Mouse (Mus musculus): ENCODE measurements around the gene Zfp423. TPM values are rescaled to one million over a fixed set of nuclear protein-coding genes. Genes with fewer than 3 reads are reported as not detected.
A peak's percentile ranks its signal among the peaks of the same experiment; 100 is the strongest.

The Zfp423 gene
- polyA plus RNA-seq (2014; fragmentation: Nextera tagmentation; extraction: Ambion mirVana), result 4.8 and 5.8 TPM in 2 replicates

DNA sequence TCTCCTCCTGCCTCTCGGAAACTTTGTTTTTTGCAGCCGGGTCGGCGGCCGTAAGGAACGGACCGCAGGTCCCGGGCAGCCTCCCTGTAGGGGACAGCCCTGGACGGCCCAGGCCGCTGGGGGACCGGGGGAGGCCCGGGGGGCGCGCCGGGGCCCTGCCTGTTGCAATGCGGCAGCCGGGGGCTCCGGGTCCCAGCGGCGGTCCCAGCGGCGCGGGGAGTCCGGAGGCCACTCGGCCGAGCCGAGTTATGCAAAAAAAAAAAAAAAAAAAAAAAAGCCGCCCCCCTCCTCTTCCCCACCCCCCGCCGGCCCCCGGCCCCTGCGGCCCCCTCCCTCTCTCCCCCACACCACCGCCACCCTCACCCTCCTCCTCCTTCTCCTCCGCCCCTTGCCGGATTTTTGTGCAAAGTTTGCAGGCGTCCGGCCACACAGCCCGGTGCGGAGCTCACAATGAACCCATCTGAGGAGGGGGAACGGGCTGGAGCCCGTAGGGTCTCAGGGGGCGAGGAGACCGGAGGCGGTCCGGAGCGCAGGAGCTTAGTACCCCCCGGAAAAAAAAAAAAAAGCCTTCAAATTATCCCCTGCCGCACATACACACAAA is at the start of gene Zfp423:
TSS of gene Zfp423 (minus strand) at position 276 of the 601 bp plus-strand sequence.
- H3K27ac ChIP-seq (ENCODE audit: low read depth, low read length), result peak within 1 kb of the TSS; percentile 77

DNA sequence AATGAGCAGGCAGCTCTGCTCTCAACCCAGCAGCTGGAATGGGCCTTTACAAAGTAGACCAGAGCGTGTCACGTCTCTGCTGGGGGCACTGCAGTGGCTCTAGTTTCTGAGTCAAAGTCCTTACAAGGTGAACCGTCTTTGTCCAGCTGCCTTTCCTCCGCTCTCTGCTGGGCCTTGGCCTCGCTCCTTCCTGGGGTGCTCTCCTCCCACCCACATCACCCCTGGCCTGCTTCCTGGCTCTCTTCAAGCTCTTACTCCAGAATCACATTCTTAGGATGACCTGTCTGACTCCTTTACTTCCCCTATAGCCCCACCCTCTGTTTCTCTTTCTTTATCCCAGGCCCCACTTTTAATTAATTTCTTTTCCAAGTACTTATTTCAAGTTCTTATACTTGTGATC is 47.4 kb upstream of the Zfp423 start:
- no peak overlapping the region for H3K4me2 ChIP-seq
- 85% methylated on average over 5 of the region's 5 CpGs for WGBS
- no peak overlapping the region for H3K9ac ChIP-seq (ENCODE audit: low read depth, low read length)
- DNase-seq (ENCODE audit: low spot score) (no peak), ATAC-seq (replicated peaks; ENCODE audit: low FRiP score) (no peak)
- no peak overlapping the region for H3K27ac ChIP-seq (ENCODE audit: low read depth, low read length)
- no peaks in the 10 kb centered on the region for H3K36me3 ChIP-seq (ENCODE audit: control insufficient read depth, insufficient read depth, low read length)
- H3K4me1 ChIP-seq (replicated peaks; ENCODE audit: control insufficient read depth, insufficient read depth, low read length), result no peaks in the 10 kb centered on the region
- no peaks in the 10 kb centered on the region for H3K9me3 ChIP-seq (ENCODE audit: control insufficient read depth, low read length)
- H3K27me3 ChIP-seq (replicated peaks; ENCODE audit: control insufficient read depth, insufficient read depth, low read length), result no peaks in the 10 kb centered on the region
- H3K4me3 ChIP-seq (ENCODE audit: low read depth, low read length), result no peak overlapping the region

More for the DNA sequence above, at the start of gene Zfp423:
- DNase-seq (ENCODE audit: low spot score) (peak; percentile 45), ATAC-seq (replicated peaks; ENCODE audit: low FRiP score) (peak; percentile 27; the same call in 1 of the 2 replicates)
- H3K36me3 ChIP-seq (ENCODE audit: control insufficient read depth, insufficient read depth, low read length), result no peaks in the 10 kb centered on the region
- H3K4me3 ChIP-seq (ENCODE audit: low read depth, low read length), result peak within 1 kb of the TSS; percentile 67
- peaks cover 85% of the 10 kb centered on the region for H3K27me3 ChIP-seq (replicated peaks; ENCODE audit: control insufficient read depth, insufficient read depth, low read length)
- H3K4me2 ChIP-seq, result peak within 1 kb of the TSS; percentile 82
- 1% methylated on average over 30 of the region's 48 CpGs for WGBS
- H3K4me1 ChIP-seq (replicated peaks; ENCODE audit: control insufficient read depth, insufficient read depth, low read length), result peaks cover 7% of the 10 kb centered on the region
- H3K9me3 ChIP-seq (ENCODE audit: control insufficient read depth, low read length), result no peaks in the 10 kb centered on the region
- H3K9ac ChIP-seq (ENCODE audit: low read depth, low read length), result peak within 1 kb of the TSS; percentile 70

- Histone ChIP-seq H3K27ac (ENCODE audit: low read depth, low read length) (no peak overlapping the region), H3K9me3 (ENCODE audit: control insufficient read depth, low read length) (no peaks in the 10 kb centered on the region), H3K4me2 (no peak overlapping the region), H3K36me3 (ENCODE audit: control insufficient read depth, insufficient read depth, low read length) (no peaks in the 10 kb centered on the region), H3K4me3 (ENCODE audit: low read depth, low read length) (no peak overlapping the region), H3K27me3 (replicated peaks; ENCODE audit: control insufficient read depth, insufficient read depth, low read length) (no peaks in the 10 kb centered on the region; the same call in 1 of the 2 replicates), H3K9ac (ENCODE audit: low read depth, low read length) (no peak overlapping the region), H3K4me1 (replicated peaks; ENCODE audit: control insufficient read depth, insufficient read depth, low read length) (peaks cover 5% of the 10 kb centered on the region)
- no peak for DNase-seq (ENCODE audit: low spot score)
- ATAC-seq (replicated peaks; ENCODE audit: low FRiP score), result no peak; the same call in 1 of the 2 replicates
- WGBS, result 13% methylated on average over 5 of the region's 5 CpGs
Measured at GRCm38 (mm10) chr8:87984778-87985177, 25.4 kb upstream of the Zfp423 start.

- no peaks in the 10 kb centered on the region; the same call in 1 of the 2 replicates for H3K27me3 ChIP-seq (replicated peaks; ENCODE audit: control insufficient read depth, insufficient read depth, low read length)
- no peak for ATAC-seq (replicated peaks; ENCODE audit: low FRiP score)
- H3K9ac ChIP-seq (ENCODE audit: low read depth, low read length), result no peak overlapping the region
- no peak overlapping the region for H3K4me2 ChIP-seq
- no peak overlapping the region for H3K27ac ChIP-seq (ENCODE audit: low read depth, low read length)
- H3K4me3 ChIP-seq (ENCODE audit: low read depth, low read length), result no peak overlapping the region
- H3K36me3 ChIP-seq (ENCODE audit: control insufficient read depth, insufficient read depth, low read length), result no peaks in the 10 kb centered on the region
- H3K9me3 ChIP-seq (ENCODE audit: control insufficient read depth, low read length), result no peaks in the 10 kb centered on the region
- WGBS, result 28% methylated on average over 8 of the region's 8 CpGs
- DNase-seq (ENCODE audit: low spot score), result no peak
- H3K4me1 ChIP-seq (replicated peaks; ENCODE audit: control insufficient read depth, insufficient read depth, low read length), result peaks cover 5% of the 10 kb centered on the region
Measured at GRCm38 (mm10) chr8:87984032-87984431, 24.6 kb upstream of the Zfp423 start.

GRCm38 (mm10) chr8:87982936-87983335 is 23.5 kb upstream of the Zfp423 start:
- no peak overlapping the region for H3K9ac ChIP-seq (ENCODE audit: low read depth, low read length)
- WGBS, result 88% methylated on average over 4 of the region's 4 CpGs
- H3K4me1 ChIP-seq (replicated peaks; ENCODE audit: control insufficient read depth, insufficient read depth, low read length), result peaks cover 5% of the 10 kb centered on the region
- ATAC-seq (replicated peaks; ENCODE audit: low FRiP score) (no peak), DNase-seq (ENCODE audit: low spot score) (no peak)
- H3K4me2 ChIP-seq, result no peak overlapping the region
- no peak overlapping the region for H3K27ac ChIP-seq (ENCODE audit: low read depth, low read length)
- H3K36me3 ChIP-seq (ENCODE audit: control insufficient read depth, insufficient read depth, low read length), result no peaks in the 10 kb centered on the region
- H3K27me3 ChIP-seq (replicated peaks; ENCODE audit: control insufficient read depth, insufficient read depth, low read length), result no peaks in the 10 kb centered on the region; the same call in 1 of the 2 replicates
- no peak overlapping the region for H3K4me3 ChIP-seq (ENCODE audit: low read depth, low read length)
- no peaks in the 10 kb centered on the region for H3K9me3 ChIP-seq (ENCODE audit: control insufficient read depth, low read length)

- no peak overlapping the region for H3K9ac ChIP-seq (ENCODE audit: low read depth, low read length)
- no peak overlapping the region for H3K4me3 ChIP-seq (ENCODE audit: low read depth, low read length)
- ATAC-seq (replicated peaks; ENCODE audit: low FRiP score) (no peak), DNase-seq (ENCODE audit: low spot score) (no peak)
- peak overlapping the region; percentile 62; the same call in 1 of the 2 replicates for H3K4me2 ChIP-seq
- H3K4me1 ChIP-seq (replicated peaks; ENCODE audit: control insufficient read depth, insufficient read depth, low read length), result peaks cover 10% of the 10 kb centered on the region
- peaks cover 22% of the 10 kb centered on the region for H3K27me3 ChIP-seq (replicated peaks; ENCODE audit: control insufficient read depth, insufficient read depth, low read length)
- no peaks in the 10 kb centered on the region for H3K9me3 ChIP-seq (ENCODE audit: control insufficient read depth, low read length)
- no peak overlapping the region for H3K27ac ChIP-seq (ENCODE audit: low read depth, low read length)
- no peaks in the 10 kb centered on the region for H3K36me3 ChIP-seq (ENCODE audit: control insufficient read depth, insufficient read depth, low read length)
- WGBS, result 29% methylated on average over 1 of the region's 1 CpGs
Measured at GRCm38 (mm10) chr8:87975466-87975809, 16.0 kb upstream of the Zfp423 start.

GRCm38 (mm10) chr8:87974759-87975465 is 15.5 kb upstream of the Zfp423 start:
- Histone ChIP-seq H3K27me3 (replicated peaks; ENCODE audit: control insufficient read depth, insufficient read depth, low read length) (peaks cover 22% of the 10 kb centered on the region), H3K4me1 (replicated peaks; ENCODE audit: control insufficient read depth, insufficient read depth, low read length) (peaks cover 10% of the 10 kb centered on the region), H3K4me2 (peak overlapping the region; percentile 62), H3K9ac (ENCODE audit: low read depth, low read length) (peak overlapping the region; percentile 25; the same call in 1 of the 2 replicates), H3K36me3 (ENCODE audit: control insufficient read depth, insufficient read depth, low read length) (no peaks in the 10 kb centered on the region), H3K4me3 (ENCODE audit: low read depth, low read length) (peak overlapping the region; percentile 26; the same call in 1 of the 2 replicates), H3K27ac (ENCODE audit: low read depth, low read length) (no peak overlapping the region), H3K9me3 (ENCODE audit: control insufficient read depth, low read length) (no peaks in the 10 kb centered on the region)
- peak; percentile 37 for DNase-seq (ENCODE audit: low spot score)
- no peak for ATAC-seq (replicated peaks; ENCODE audit: low FRiP score)
- WGBS, result 5% methylated on average over 24 of the region's 24 CpGs

DNA sequence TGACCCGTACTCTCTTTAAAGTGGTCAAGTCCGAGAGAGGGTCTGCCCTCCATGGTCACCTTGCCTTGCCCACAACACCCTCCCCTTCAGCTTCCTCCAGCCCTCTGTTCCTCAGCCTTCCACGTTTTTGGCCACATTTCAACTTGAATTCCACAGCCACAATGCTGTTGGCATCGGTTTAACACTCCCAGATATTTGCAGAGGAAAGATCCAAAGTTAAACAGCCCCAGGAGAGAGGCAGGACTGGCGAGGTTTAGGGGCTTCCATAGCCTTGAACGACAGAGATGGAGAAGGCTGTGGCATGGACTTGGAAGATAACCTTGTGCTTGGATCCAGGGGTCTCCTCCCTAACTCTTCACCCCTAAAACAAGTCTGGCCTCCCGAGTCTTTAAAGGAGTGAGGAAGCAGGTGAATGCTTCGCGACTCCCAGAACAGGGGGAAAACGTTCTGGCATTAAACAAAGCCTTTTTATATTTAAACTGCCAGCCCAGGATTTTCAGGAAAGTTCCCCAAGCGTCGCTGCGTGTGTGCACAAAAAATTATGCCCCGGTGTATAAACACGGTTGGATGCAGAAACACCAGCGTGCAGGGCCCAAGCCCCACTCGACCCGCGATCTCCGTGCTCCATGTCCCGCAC is 14.8 kb upstream of the Zfp423 start:
- Histone ChIP-seq H3K4me1 (replicated peaks; ENCODE audit: control insufficient read depth, insufficient read depth, low read length) (peaks cover 10% of the 10 kb centered on the region), H3K27me3 (replicated peaks; ENCODE audit: control insufficient read depth, insufficient read depth, low read length) (peaks cover 22% of the 10 kb centered on the region), H3K27ac (ENCODE audit: low read depth, low read length) (no peak overlapping the region), H3K9me3 (ENCODE audit: control insufficient read depth, low read length) (no peaks in the 10 kb centered on the region), H3K36me3 (ENCODE audit: control insufficient read depth, insufficient read depth, low read length) (no peaks in the 10 kb centered on the region), H3K9ac (ENCODE audit: low read depth, low read length) (peak overlapping the region; percentile 25; the same call in 1 of the 2 replicates), H3K4me3 (ENCODE audit: low read depth, low read length) (peak overlapping the region; percentile 26; the same call in 1 of the 2 replicates), H3K4me2 (peak overlapping the region; percentile 62)
- ATAC-seq (replicated peaks; ENCODE audit: low FRiP score) (no peak), DNase-seq (ENCODE audit: low spot score) (no peak)
- WGBS, result 9% methylated on average over 21 of the region's 21 CpGs

Data from liver, embryonic 11.5 days (tissue).